15 mouse cellular contexts compared by ENCODE assay signal in the genomic region with DNA sequence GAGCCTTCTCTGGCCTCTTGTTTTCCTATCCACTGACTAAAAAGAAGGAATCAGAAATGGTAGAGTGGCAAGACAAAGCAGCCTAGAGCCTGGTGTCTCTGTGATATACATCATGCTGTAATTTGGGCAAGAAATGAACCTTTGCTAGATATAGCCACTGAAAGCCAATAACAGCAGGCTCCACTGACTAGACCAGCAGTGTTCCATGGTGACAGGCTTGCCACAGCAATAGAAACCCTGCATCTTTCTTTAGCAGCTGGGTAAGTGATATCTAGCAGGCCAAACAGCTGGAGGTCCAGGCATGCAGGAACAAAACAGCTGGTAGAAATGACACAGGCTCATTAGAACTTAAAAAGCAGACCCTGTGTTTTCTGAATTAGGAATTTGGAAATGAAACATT.
"Had no signal": no experiment of that assay in that cellular context is flagged by ENCODE, and none has a peak within 500 bp of the region (broad histone marks: within the 10 kb centered on the region; RNA-seq: fewer than 3 reads in every experiment).

No protein-coding gene starts in this region.

- H3K27ac ChIP-seq: neural tube, embryonic 15.5 days; stomach, embryonic 15.5 days; stomach, postnatal 0 days had no signal

- DNase-seq: retina, postnatal 1 day; right cerebral cortex, adult 18-20 months; right cerebral cortex, postnatal 14 days; right cerebral cortex, postnatal 25 days; right cerebral cortex, postnatal 4 days; spleen, adult 18-20 months; thymus, adult 18-20 months; thymus, adult 2 months; thymus, postnatal 14 days; thymus, postnatal 25 days; thymus, postnatal 36 days; thymus, postnatal 4 days had no signal

- H3K4me1 ChIP-seq: neural tube, embryonic 15.5 days; stomach, embryonic 15.5 days had no signal

- H3K9ac ChIP-seq: neural tube, embryonic 15.5 days; stomach, embryonic 15.5 days had no signal

- H3K9me3 ChIP-seq: neural tube, embryonic 15.5 days; stomach, embryonic 15.5 days had no signal

- H3K4me3 ChIP-seq: neural tube, embryonic 15.5 days; stomach, embryonic 15.5 days had no signal

- H3K27me3 ChIP-seq: neural tube, embryonic 15.5 days; stomach, embryonic 15.5 days had no signal

- H3K36me3 ChIP-seq: neural tube, embryonic 15.5 days; stomach, embryonic 15.5 days had no signal

- H3K4me2 ChIP-seq: neural tube, embryonic 15.5 days; stomach, embryonic 15.5 days had no signal
